Mouse (Mus musculus) cerebellum, postnatal 10 days (tissue): Measurements from ENCODE around the gene H2al1m.
"Not testable (repeated sequence)": the region's sequence is repeated elsewhere in the genome, so short reads cannot be mapped to it uniquely, and the experiment has no call there.

Experiments used
- DNase-seq, 2 experiments: peaks; one replicate each; pipeline ENCODE4 v3.0.0; 2021; ENCODE audit warnings: mixed read lengths in 2 of 2

The H2al1m gene

GRCm38 (mm10) chrX:9332366-9332962 lies 48.9 kb downstream of the H2al1m start:
- DNase-seq, result not testable (repeated sequence)

DNA sequence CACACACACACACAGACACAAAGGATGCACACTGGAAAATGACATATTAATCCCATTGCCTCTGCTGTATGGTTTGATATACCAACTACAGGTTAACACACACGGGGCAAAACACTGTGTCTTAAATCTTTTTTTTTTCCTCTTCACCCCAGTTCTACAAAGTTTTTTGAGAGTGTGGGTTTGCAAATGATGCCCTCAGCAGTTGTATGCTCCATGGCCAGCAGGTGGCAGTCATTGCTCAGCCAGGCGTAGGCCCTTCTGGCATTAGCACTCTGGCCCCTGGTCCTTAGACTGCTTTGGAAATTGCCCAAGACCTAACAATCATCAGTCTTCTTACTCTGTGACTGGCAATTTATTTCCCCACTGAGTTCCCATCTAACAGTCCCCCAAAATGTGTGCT lies 49.5 kb downstream of the H2al1m start:
- DNase-seq, result peak; percentile 55 to 79
